Mouse (Mus musculus) ZHBTc4 (cell line): ENCODE measurements at regions not wholly inside any gene's neighbourhood (a gene's known extent, or its start where the extent isn't known, plus 50 kb on each side); places are given as distances from the start of the nearest gene placed in this dataset.

Source experiments
- DNase-seq: peaks from one replicate; pipeline ENCODE4 v3.0.0-alpha.2; 2011; ENCODE audit warnings: low read depth, low spot score

DNA sequence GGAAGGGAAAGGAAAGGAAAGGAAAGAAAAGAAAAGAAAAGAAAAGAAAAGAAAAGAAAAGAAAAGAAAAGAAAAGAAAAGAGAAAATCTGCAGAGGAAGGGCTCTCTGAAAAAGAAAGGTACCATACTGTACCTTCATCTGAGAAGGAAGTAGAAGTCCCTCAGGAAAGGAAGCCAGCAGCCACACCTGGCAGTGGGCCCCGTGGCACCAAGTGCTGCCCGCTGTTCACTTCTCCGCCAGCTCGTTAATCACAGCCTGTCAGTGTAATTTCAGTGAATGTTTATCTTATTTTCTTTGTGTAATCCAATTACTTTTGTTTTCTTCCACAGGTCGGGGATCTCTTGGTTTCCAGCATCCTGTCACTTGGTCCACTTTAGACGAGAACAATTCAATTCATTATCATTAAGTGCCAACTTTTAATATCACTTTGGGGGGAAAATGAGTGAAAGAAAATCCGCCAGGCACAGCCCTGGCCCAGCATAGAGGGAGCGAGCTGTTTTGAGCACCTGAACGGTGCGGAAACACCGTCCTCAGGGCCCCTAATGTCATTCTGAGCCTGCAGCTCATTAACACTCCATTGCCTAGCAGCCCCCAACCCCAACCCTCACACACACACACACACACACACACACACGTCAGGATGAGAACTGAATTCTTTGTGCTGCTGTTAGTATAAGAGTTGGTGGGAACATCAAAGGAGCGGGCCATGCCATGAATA lies 309.7 kb downstream of the Irx2 start:
- DNase-seq = no peak

DNA sequence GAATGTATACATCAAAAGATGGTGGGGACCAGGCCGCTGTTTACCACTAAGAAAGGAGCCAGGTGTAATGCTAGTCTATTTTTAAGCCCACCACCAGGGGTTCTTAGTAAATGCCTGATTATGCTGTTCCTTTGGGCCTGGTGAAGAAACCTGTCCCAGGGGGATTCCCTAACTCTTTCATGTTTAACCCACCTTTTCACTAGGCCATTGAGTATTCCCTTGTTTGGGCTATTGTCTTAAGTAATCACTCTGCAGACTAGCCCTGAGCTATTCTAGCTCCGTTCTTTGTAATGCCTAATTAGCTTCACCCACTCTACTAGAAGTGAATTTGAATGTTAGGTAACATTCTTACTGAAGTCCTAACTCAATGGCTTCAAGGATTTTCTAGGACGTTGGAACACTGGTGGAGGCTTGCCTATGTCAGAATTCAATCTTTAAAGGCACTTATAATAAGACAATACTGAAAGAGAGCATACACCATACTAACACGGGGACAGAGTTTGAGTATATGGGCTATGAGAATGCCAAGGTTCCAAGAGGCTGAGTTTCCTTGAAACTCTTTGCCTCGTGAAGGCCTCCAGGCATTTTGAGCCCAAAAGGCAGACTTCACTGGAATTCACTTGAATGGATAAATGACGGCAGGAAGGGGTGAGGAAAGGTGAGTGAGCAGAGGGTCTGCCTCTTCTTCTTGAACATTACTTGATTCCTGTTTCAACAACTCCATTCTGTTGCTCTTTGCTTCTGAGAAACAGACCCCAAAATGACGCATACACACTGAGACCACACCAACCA lies 312.7 kb upstream of the Irx4 start:
- DNase-seq = peak; percentile 94

DNA sequence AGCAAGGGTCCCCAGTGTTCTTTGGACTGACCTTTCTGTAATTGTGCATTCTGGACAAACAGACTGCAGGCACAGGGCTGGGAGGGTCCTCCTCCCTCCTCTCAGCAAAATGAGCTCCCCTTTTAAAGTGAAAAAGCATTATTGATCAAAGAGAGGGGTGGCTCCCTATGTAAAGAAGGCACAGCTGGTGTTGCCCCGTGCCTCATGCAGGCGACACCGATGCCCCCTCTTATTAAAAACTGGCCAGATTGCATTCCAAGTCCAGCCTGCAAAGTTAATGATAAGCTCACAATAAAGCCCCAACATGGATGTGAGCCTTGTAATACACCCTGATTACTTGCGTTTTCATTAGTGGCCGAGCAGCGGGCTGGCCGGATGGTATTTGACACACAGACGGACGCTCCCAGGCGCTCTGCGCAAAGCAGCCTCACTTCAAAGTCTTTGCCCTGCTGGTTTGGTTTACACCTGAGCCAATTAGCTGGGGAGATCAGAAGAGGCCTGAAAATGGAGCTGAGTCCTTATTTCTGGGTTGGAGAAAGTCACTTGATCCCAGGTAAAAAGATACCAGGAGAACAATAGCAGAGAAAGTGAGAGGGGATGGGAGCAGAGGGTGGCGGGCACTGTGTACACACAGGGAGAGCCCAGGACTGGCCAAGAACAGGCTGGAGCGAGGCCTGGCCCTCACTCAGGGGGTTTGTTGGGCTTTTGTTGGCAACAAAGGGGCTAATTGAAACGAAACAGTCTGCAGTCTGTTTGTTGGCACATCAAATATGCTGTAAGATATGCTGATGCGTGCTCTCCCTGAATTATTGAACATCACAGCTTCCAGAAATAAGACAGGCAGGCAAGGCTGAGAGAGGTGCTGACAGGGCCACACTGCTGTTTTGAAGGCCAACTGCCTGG lies 301.4 kb upstream of the Irx4 start:
- no peak for DNase-seq

DNA sequence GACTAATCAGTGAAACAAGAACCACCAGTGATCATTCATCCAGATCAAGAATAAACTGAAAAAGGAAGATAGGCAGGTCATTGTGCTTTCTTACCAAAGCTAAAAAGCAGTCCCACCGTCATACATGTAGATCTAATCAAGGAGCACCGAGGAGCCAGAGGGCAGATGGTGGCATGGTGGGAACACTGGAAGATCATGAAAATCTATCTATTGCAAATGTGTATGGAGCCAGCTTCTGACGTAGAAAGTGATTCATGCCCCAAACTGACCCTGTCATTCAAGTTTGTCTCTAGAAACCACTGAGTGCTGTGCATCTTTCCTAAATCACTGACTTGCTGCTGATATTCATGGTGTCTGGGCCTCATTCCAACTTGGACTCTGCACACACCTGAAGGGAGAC lies 299.0 kb upstream of the Irx4 start:
- no peak for DNase-seq

DNA sequence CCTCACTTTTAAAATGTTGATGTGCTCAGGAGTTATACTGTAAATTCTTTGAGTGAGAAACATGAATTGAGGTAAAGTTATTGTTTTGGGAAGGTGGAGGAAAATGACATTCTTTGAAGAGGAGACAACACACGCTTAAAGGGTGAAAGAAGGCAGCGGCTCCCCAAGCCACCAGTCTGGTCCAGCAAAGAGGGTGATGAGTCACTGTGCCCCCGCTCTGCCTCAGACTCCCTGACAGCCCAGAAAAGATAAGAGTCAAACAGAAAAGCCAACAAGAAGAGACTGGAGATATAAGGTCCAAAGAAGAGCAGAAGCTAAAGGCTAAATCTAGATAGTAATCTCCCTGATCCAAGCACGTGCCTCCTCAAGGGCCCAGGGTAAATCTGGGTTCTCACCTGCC lies 288.1 kb upstream of the Irx4 start:
- no peak for DNase-seq

DNA sequence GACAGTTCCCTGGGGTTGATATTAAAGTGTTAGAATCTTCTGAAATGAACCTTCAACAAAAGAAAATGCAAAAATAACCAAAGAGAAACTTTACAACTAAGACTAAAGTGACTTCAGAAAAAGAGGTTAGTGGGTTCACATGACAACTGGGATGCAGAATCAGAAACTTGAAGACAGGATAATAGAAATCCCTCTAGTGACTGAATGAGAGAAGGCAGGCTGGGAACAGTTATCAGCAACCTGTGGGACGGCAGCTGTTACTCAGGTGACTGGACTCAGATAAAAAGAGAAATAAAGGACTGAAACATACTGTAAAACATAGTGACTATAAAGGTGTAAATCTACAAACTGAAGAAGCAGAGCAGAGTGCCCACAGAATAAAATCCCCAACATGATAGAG lies 287.4 kb upstream of the Irx4 start:
- peak; percentile 13 for DNase-seq

DNA sequence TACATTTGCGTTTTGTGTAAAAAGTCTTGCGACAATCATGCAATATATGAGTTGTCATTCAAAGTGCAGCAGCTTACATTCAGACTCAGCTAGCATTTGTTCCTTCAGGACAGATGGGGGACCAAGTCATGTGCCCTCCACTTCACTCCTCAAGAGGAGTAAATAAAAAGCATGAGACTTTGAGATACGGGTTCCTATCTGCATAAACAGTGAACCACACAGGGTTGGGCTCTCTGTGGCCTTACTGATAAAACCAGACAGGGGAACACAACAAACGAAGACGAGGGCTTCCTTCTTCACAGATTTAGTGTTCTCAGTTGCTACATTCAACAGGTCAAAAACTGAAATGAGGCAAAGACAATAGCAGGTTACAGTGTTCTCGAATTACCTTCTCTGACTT lies 283.1 kb upstream of the Irx4 start:
- DNase-seq = no peak

DNA sequence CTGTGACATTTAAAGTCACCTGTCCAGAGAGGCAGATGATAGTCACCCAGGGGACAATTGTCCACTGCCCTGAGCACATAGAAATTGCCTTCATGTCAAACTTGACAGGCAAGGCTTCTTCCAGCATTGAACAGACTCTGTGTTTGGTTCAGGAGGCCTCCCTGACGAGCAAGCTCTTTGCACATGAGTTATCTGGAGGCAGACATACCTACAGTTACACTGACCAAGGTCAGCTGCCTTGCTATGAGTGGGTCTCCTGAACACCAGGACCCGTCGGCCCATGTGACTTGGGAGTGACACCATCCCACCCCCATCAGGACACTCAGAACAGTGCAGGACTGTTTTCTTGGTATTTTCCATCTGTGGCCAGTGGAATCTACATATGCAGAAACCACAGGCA lies 282.3 kb upstream of the Irx4 start:
- no peak for DNase-seq

DNA sequence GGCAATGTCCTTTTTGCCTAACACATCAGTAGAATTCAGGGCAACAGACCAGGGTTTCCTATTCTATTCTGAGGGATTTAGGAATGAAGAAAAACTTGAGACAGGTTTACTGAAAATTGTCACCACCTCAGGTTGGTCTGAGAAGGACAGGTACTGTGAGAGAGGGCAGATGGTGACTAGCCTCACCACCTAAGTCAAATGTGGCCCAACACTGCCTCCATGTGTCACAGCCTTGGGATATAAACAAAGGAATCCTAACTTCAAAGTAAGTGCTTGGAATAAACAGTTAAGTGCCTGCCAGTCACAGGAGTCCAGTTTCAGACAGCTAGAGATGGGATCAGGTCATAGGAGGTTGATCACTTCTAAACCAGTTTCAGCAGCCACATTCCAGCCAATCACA lies 281.3 kb upstream of the Irx4 start:
- peak; percentile 17 for DNase-seq

DNA sequence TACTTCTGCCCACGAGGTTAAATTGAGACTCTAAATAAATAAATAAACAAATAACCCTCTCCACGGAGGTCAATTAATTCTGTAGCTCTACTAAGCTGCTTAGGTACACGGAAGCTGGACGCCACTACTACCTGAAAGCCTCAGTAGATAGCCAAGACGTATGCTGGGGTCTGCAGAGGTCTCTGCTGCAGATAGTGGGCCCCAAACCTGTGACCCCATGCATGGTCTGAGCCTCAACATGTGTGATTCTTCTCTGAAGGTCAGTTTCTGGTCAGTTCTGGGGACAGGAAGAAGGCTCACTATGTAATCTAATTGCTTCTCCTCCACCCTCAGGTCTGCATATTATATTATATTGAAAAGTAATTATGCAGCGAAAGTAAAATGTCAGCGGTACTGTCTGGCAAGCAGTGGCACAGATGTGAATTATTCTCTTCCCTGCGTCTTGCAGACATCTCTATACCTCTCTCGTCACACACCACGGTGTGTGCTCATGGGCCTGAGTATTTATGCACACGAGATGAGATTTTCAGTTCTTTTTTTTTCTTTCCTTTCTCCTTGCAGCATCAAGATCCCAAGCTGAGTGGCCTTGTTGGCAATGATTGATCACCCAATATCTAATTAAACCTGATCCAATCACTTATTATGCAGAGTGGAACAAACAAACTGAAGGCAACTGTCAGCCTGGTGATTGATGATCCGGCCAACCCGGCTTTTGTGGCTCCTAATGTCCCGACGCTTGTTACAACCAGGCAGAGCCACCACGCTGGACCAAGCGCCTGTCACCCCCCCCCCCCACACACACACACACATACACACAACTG lies 267.5 kb upstream of the Irx4 start:
- DNase-seq = no peak

DNA sequence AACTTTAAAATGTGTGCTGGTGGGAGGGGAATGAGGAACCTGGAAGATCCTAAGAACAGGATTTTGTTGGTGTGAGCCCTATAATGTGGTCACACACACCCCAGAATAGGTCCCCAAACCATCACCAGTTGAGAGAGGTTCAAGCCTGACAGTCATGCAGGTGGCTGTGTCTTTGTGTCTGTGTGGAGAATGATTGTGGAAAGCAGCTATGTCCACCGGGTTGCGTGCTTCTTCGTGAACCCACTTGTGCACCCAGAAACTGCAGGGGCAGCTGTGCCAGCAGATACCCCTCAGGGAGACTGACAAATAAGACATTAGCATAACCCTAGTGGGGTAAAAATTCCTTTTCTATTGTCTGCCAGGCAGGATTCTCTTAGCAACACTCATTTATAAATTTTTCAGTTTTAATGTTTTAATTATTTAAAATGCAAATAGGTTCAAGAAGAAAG lies 266.8 kb upstream of the Irx4 start:
- no peak for DNase-seq

DNA sequence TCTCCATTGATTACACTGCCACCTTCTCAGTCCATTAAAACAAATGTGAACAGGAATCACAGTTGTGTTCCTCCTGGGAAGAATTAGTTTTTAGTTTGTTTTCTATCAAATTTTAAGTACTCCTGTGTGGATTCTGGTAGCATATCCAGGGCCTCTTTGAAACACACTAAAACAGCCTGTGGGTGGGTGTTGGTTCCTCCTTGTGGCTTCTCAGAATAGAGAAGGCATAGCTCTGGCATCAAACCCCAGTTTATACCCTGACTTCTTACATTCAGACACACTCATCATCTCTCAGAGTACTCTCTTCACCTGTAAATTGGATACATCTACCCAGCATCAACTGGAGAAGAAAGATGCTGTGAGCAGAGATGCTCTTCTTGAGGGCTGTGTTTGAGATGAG lies 265.7 kb upstream of the Irx4 start:
- no peak for DNase-seq

DNA sequence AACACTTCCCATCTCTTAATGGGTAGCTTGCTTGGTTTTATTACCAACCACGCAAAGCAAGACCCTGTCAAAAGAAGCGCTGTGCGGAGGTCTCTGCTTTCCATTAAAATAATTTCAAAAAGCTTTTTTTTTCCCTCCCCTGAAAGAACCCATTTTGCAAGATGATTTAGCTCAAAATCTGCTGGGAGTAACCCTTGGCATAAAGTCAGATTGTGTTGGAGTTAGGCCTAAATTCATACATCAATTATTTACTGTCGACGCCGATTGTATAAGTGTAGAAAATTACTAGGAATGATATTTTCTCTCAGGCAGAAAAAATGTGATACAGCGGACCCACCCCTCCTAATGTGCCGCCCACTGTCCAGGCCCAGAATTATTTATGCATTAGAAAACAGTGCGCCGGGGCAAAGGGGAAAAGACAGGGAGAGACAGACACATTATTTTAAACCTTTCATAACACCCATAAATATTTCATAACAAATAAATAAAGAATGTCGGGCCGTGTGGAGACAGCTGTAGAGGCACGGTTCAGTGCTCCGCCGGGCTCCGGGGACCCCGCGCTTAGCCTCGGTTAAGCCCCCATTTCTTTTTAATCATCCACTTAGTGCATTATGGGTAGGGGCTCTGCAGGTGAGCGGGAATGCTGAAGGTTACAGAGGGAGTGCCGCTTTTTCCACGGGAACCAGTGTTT lies 251.3 kb upstream of the Irx4 start:
- DNase-seq = no peak

DNA sequence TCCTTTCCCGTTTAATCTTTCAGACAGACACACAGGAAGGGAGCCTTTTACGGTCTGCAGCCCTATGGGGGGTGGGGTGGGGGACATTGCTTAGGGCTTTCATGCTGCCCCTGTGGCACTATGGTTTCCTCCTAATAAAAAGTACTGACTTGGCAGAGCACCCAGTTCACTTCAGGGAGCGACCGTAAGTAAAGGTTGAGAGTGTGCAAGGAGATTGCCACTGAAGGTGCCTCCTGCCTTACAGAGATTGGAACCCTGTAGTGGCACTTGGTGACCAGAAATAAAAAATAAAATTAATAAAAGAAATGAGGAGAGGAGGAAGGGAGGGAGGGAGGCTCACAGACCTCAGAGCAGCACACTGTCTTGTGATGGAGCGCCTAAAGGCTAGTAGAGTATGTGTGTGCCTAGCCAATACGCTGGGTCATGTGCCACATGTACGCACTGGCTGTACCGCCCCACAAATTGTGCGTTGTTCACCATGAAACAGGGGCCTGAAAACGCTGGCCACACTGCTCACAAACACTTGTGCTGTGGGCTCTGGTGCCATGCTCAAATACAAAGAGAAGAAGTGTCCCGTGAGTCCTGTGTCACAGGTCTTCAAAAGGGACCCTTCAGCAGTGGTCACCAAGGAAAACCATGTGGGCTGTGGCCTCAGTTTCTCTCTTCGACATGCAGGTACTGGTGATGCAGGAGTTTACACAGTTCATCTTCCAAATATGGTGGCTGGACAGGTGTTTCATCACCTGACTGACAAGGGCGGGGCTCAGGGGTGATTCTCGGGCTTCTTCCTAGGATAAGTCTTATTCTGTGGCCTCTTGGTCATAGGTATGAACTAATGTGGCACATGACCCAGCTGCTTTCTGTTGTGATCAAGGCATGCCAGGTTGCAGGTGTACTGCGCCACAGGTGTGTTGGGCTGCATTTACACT lies 250.5 kb upstream of the Irx4 start:
- DNase-seq = no peak

DNA sequence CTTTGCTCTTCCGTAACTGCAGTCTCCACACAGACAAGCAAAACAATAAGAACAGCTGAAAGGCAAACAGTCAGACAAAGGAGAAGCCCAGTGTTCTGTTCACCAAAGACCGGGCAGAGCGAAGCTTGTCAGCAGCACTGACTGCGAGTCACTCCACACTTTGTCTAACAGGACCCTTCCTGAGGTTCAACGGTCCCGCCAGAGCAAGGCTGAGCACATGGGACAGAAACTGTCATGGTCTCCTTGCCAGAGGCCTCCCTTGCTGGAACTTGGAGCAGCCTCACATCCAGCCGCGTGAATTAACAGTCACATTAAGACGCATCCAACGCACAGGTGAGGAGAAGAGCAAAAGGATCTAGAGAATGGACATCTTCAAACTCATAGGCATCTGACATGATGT lies 241.1 kb upstream of the Irx4 start:
- DNase-seq = no peak

DNA sequence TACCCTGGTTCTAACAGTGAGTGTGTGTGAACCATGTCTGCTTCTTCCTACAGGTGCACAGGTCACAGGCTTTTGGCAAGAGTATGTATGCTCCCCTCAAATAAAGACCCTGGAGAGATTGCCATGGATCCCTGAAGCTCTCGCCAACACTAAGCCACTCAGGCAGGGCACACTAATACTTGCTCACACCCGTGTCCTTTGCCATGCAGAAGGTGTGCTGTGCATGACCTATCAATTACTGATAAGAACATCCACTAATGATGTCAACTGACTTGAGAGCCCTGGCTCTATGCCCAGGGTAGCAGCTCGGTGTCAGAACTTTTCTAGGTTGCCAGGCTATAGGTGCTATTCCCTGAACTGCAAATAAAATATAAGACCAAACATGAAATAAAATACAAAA lies 229.1 kb upstream of the Irx4 start:
- no peak for DNase-seq

DNA sequence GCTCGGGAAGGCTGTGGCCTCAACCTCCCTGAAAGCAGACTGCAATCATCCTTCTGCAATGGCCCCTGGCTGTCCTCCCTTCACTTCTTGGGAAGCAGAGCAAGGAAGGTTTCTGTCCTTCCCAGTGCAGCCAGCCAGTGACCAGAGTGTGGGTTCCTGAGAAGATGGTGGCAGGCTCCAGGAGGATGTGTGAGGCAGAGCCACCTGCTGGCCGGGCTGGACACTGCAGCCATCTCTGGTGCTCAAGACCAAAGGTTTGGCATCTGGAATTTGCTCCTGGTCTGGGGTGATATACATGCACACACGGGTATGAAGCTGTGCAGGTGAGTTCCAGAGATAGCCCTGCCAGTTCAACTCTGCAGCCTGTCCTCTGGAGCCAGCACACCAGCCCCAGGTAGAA lies 227.2 kb upstream of the Irx4 start:
- DNase-seq = peak; percentile 76

DNA sequence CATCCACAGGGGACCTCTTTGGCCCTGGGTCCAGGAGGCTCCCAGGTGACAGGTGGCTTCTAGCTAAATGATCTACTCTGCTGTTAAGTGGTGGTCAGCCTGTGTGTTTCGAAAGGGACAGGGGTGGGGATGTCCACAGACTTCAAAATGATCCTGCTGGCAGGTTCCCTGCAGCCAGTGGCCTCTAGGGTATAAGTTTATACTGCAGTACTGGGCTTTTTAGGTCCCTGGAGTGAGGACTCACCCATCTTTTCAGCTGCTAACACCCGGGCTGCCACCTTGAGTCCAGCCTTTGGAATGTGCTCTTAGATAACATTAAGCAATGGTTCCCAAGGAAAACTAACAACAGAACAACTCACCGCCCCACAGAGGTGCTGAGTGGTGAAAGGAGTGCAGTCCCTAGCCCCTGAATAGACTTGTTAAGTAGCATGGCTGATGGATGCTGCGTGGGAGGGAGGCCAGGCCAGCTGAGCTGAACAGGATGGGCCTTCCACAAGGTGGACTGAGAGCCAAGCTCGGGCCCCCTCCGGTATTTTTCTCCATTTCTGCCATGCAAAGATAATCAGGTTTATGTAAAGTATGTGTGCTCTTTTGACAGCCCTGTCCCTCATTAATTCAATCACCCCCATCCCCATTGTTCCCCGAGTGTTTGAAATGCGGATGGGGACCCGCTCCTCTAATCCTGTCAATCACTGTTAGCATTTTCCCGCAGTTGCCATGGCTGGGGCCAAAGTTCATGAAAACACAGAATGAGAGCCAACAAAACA lies 226.0 kb upstream of the Irx4 start:
- no peak for DNase-seq

DNA sequence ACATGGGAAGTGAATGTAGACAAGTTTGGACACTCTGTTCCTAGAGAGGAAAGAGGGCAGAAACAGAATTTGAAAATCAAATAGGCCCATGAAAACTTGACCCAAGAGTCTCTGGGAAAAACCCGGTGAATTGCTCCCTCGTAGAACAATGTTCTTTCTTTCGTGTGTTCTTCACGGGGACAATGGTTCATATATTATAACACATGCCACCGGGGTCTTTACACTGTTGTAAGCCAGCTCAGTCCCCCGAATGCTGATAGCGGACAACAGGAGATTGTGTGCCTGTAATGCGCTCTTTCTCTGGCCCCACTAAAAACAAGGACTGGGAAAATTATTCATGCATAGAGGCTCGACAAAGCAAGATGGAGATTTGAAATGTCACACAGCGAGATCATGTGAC lies 225.4 kb upstream of the Irx4 start:
- DNase-seq = no peak
